Mouse (Mus musculus): Measurements from ENCODE around the gene Mapk11. TPM values are rescaled to one million over a fixed set of nuclear protein-coding genes. Genes with fewer than 3 reads are reported as not detected.

Mapk11 gene
- polyA plus RNA-seq, 1 experiment: not detected

DNA sequence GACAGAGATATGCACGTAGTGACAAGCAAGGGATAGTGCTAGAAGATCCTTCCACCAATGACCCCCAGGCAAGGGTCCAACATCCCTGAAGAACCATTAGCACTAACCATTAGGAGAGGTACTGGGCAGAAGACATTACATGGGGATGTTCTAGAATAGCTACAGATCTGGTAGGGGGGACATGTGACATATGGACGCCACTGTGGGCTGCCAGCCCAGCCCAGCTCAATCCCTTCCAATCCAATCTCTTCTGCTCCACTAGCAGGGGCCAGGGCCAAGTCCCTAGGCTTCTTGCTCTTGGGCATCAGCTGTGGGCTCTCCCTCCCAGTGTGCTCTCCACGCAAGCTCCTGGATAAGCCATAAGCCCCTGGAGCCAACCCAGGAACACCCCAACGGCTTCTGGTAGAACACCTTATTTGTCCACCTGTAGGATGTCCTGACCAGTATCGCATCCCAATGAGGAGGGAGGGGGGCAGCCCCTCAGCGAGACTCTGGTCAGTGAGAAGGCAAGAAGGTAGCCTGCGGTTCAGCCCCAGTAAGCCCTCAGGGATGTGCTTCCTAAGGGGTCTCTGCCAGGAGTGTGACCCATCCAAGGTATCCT lies 28.9 kb upstream of the Mapk11 start:
- TF ChIP-seq GATA1 (IDR thresholded peaks at IDR 0.05; ENCODE audit: low read length): no peak

- no peak for TF ChIP-seq GATA1 (IDR thresholded peaks at IDR 0.05; ENCODE audit: low read length)
These were observed 28.3 kb upstream of the Mapk11 start for GRCm38 (mm10) chr15:89177576-89178259.

GRCm38 (mm10) chr15:89177121-89177520 lies 27.7 kb upstream of the Mapk11 start:
- TF ChIP-seq GATA1 (IDR thresholded peaks at IDR 0.05; ENCODE audit: low read length): no peak

DNA sequence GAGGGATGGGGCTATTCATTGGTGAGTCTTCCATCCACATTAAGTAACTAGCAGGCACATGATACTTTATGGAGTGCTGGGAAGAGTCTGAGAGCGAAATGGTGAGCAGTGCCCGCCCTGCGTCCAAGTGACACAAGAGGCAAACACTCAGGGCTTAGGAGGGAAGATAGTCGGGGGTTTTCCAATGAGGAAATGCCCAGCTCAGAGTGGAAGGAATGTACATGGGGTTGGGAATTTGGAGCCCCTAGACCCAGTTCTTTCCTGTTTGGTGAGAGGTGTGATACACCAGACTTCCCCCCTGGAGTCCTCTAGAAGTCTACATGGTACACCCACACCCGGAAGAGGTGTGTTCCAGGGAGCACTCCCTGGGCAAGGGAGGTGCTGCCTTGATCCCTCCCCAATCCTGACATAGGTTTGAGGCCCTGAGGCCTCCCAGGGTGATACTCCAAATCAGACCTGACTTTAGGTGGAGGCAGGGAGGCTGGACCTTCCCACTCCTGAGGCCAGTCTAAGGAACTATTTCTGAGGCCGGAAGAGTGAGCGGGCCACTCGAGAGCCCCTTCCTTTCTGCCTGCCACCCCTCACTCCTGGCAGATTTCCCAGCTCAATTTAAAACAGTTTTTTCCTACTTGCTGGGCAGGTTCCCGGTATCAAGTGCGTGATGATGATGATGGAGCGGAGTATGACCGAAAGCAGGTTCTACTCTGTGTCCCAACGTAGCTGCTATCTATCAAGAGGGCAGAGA lies 26.2 kb upstream of the Mapk11 start:
- no peak for TF ChIP-seq GATA1 (IDR thresholded peaks at IDR 0.05; ENCODE audit: low read length)

- TF ChIP-seq GATA1 (IDR thresholded peaks at IDR 0.05; ENCODE audit: low read length): no peak
These were observed 25.5 kb upstream of the Mapk11 start for GRCm38 (mm10) chr15:89174889-89175339.

DNA sequence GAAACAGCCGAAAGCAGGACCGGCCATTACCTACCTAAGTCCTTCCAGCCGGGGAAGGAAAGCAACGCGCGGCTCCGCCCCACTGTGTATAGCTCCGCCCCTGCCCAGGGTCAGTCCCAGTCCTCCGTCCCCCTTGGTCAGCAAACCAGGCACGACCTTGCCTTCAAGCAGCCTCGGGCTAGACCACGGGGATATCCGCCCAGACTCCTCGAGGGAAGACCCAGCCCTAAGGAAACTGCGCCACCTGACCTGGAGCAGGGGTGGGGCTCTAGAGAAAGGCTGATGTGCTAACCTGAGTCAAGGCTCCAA lies 24.4 kb upstream of the Mapk11 start:
- TF ChIP-seq GATA1 (IDR thresholded peaks at IDR 0.05; ENCODE audit: low read length): no peak

- no peak for TF ChIP-seq GATA1 (IDR thresholded peaks at IDR 0.05; ENCODE audit: low read length)
These were observed 23.8 kb upstream of the Mapk11 start for GRCm38 (mm10) chr15:89173024-89173905.

GRCm38 (mm10) chr15:89172276-89172935 lies 23.0 kb upstream of the Mapk11 start:
- TF ChIP-seq GATA1 (IDR thresholded peaks at IDR 0.05; ENCODE audit: low read length): no peak

DNA sequence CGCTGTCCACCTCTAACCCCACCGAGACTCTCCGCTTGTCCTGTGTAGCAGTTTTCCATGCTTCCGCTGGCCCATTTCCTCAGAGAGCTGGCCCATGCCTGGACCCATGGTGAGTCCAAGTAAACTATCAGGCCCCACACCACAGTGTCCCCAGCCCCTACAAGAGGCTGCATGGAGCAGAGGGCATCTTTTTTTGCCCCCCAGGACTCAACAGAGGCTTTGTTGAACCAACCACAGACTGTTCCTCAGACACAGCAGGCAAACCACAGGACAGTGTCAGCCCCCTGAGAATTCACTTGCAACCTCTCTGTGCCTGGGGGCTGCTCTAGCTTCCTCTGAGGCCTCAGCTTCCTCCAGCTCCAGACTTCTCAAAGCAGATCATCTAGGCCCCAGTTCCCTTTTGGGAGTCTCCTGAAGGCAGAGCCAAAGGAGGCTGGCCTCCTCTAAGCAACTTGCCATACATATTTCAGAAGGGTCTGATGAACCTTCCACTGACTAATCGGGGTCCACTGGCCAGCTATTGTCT lies 22.2 kb upstream of the Mapk11 start:
- TF ChIP-seq GATA1 (IDR thresholded peaks at IDR 0.05; ENCODE audit: low read length): no peak

GRCm38 (mm10) chr15:89170102-89170501 lies 20.7 kb upstream of the Mapk11 start:
- TF ChIP-seq GATA1 (IDR thresholded peaks at IDR 0.05; ENCODE audit: low read length): no peak

DNA sequence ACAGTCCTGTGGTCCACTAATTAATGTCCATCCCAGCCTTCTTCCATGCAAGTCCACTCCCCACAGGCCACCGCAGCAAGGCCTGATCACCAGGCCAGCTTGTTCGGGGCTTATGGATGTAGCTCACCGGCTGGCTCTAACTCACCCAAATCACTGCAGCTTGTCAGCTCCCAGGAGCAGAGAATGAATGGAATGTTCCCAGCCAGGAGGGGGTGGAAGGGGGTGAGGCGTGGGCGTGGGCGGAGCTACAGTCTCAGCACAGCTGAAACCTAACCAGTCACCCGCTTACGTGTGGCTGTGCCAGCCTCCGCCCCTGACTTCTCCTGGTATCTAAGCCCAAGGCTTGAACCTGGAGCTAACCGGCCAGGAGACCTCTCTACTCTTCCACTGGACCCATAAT lies 20.0 kb upstream of the Mapk11 start:
- no peak for TF ChIP-seq GATA1 (IDR thresholded peaks at IDR 0.05; ENCODE audit: low read length)

- no peak for TF ChIP-seq GATA1 (IDR thresholded peaks at IDR 0.05; ENCODE audit: low read length)
These were observed 19.5 kb upstream of the Mapk11 start for GRCm38 (mm10) chr15:89168922-89169321.

DNA sequence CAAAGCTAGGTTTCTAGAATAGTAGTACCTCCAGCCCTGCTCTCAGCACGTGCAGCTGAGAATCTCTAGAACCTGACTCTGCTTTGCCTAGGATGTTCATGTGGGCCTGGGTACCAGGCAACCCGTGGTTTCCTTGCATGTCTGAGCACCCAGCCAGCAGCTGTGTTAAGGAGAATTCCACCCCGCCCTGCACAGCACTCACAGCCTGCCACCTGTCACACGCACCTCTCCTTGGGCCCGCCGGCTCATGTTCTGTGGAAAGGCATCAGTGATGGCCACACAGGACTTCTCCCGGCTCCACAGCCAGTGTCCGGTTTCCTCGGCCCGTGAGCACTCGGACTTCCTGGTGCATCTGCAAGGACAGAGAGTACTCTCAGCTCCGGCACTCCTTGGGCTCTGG lies 16.1 kb upstream of the Mapk11 start:
- TF ChIP-seq GATA1 (IDR thresholded peaks at IDR 0.05; ENCODE audit: low read length): no peak

GRCm38 (mm10) chr15:89161397-89161796 lies 12.0 kb upstream of the Mapk11 start:
- no peak for TF ChIP-seq GATA1 (IDR thresholded peaks at IDR 0.05; ENCODE audit: low read length)

GRCm38 (mm10) chr15:89158516-89158915 lies 9.1 kb upstream of the Mapk11 start:
- TF ChIP-seq GATA1 (IDR thresholded peaks at IDR 0.05; ENCODE audit: low read length): no peak

All from G1E-ER4 (cell line).